Mouse (Mus musculus): ENCODE measurements around the gene Rpl22. TPM values are rescaled to one million over a fixed set of nuclear protein-coding genes. Genes with fewer than 3 reads are reported as not detected.

The Rpl22 gene
- polyA plus RNA-seq, 1 experiment, result 82.6 TPM

DNA sequence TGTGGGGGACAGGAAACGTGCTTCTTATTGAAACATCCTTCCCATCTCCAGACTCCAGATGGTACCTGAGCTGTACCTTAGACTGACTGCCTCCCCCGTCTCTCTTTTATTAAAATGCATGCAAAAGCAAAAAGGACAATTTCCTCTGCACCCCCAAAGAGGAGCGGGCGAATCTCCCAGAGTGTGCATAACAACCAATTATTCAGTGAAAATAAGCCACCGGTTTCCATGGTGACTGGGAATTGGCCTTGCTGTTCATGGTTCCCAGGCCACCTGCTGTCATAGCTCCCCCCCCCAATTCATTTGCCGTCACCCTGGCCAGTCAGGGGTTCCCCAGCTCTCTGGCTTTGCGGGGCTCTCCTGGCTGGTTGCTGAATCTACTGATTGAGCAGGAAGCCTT is 39.7 kb downstream of the Rpl22 start:
- 72% methylated on average over 7 of the region's 7 CpGs for WGBS
- no peak for DNase-seq (ENCODE audit: low read depth, low spot score)

DNA sequence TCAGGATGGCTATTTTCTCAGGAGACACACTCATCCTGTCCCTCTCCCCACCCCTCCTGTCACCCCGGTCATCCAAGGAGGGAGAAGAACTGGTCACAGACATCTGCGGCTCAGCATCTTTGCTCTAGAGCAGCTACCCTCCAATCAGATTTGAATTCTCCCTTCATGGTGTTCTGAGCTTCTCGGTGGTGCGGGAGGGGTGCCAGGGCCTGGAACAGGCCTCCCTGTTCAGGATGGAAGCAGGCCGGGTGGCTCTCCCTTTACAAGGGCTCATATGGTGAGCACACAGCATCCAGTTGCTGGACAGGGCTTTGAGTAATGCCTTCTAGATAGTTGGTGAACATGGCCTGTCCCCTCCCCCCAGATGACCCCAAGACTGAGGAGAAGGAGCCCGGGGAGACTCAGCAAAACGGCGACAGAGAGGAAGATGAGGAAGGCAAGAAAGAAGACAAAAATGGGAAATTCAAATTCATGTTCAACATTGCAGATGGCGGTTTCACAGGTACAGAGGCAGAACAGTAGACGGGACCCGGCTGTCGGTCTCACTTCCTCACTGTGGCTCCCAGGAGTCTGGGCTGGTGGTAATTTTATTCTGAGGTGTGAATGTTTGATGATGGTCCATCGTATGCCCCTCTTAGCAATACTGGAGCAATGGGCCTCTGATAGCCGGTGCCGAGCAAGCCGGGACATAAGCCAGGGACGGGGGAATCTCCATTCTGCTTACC is 57.1 kb downstream of the Rpl22 start:
- 83% methylated on average over 17 of the region's 17 CpGs for WGBS

More for the DNA sequence above, 57.1 kb downstream of the Rpl22 start:
- no peak for DNase-seq (ENCODE audit: low read depth, low spot score)

Other genes with a start within 250 kb of the Rpl22 start
- 3.6 and 4.0 TPM in 2 replicates for gene Tnfrsf25, start 209.8 kb upstream of the Rpl22 start, polyA plus RNA-seq (2012; rRNA removed)
- 157 and 237 TPM in 2 replicates for gene Espn, start 173.4 kb upstream of the Rpl22 start, polyA plus RNA-seq (2012; rRNA removed)
- 7.5 and 17.1 TPM in 2 replicates for gene Hes2, start 166.9 kb upstream of the Rpl22 start, polyA plus RNA-seq (2012; rRNA removed)
- gene Acot7, start 147.6 kb upstream of the Rpl22 start, polyA plus RNA-seq (2012; rRNA removed), result 50.9 and 56.5 TPM in 2 replicates
- 6.5 and 8.1 TPM in 2 replicates for gene Gpr153, start 51.5 kb upstream of the Rpl22 start, polyA plus RNA-seq (2012; rRNA removed)
- gene Hes3, start 34.1 kb upstream of the Rpl22 start, polyA plus RNA-seq (2012; rRNA removed), result not detected in 2 replicates
- gene Icmt, start 28.5 kb upstream of the Rpl22 start, polyA plus RNA-seq (2012; rRNA removed), result 22.1 and 30.5 TPM in 2 replicates
- gene Rnf207, start 6.7 kb upstream of the Rpl22 start, polyA plus RNA-seq (2012; rRNA removed), result 3.5 and 4.0 TPM in 2 replicates
- gene Chd5, start 12.9 kb downstream of the Rpl22 start, polyA plus RNA-seq (2012; rRNA removed), result 0.49 and 0.56 TPM in 2 replicates
- gene Nphp4, start 151.0 kb downstream of the Rpl22 start, polyA plus RNA-seq (2012; rRNA removed), result 0.60 and 0.73 TPM in 2 replicates
- gene Kcnab2, start 152.1 kb downstream of the Rpl22 start, polyA plus RNA-seq (2012; rRNA removed), result 4.8 and 5.8 TPM in 2 replicates

Measured in large intestine, adult 2 months (tissue).